Mouse (Mus musculus) 3134 (cell line): ENCODE measurements around the gene Gpbar1.
"Not testable (repeated sequence)": the region's sequence is repeated elsewhere in the genome, so short reads cannot be mapped to it uniquely, and the experiment has no call there.

ENCODE experiments used
- DNase-seq: peaks from one replicate; pipeline ENCODE4 v3.0.0-alpha.2; 2011; ENCODE audit warnings: low spot score; ENCODE audit not compliant: insufficient read length; ENCODE audit errors: extremely low read depth

The Gpbar1 gene

GRCm38 (mm10) chr1:74316114-74316827 lies 37.9 kb downstream of the Gpbar1 start:
- no peak for DNase-seq

GRCm38 (mm10) chr1:74318711-74319110 lies 40.4 kb downstream of the Gpbar1 start:
- no peak for DNase-seq

- no peak for DNase-seq
Observed at GRCm38 (mm10) chr1:74321396-74321795, 43.0 kb downstream of the Gpbar1 start.

GRCm38 (mm10) chr1:74326916-74327315 lies 48.6 kb downstream of the Gpbar1 start:
- DNase-seq, result not testable (repeated sequence)
